Mouse (Mus musculus): ENCODE results near the gene Gpr107. TPM values are rescaled to one million over a fixed set of nuclear protein-coding genes. Genes with fewer than 3 reads are reported as not detected.
"Not testable (repeated sequence)": the region's sequence is repeated elsewhere in the genome, so short reads cannot be mapped to it uniquely, and the experiment has no call there.

Gene Gpr107
- polyA plus RNA-seq, 1 experiment from 2014 or later = 41.4 TPM

DNA sequence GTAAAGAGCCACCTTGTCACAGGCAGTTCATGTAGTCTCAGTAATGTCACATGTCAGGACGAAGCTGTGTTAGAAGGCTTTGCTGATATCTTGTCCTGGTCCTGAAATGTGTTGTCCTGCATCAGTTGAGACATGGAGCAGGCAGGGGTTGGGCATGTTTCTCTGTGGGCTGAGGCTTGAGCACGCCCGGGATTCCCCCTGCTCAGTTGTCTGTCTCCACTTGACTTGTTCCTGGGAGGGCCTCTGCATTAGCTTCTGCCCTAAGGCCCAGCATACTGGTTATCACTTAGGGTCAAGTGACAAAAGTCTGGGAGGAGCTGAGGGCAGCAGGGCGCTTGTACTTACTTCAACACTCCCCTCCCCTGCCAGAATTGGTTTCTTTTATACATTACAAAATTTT, 13.4 kb downstream of the Gpr107 start:
- H3K4me2 ChIP-seq = no peak overlapping the region
- H3K9me3 ChIP-seq = no peaks in the 10 kb centered on the region
- H3K4me1 ChIP-seq = peaks cover 18% of the 10 kb centered on the region
- no peaks in the 10 kb centered on the region; the same call in 1 of the 2 replicates for H3K27me3 ChIP-seq
- H3K9ac ChIP-seq = no peak overlapping the region
- ATAC-seq (ENCODE audit: low FRiP score) = no peak
- 77% methylated on average over 4 of the region's 4 CpGs for WGBS
- peaks cover 31% of the 10 kb centered on the region for H3K36me3 ChIP-seq (replicated peaks)
- no peak overlapping the region for H3K27ac ChIP-seq
- H3K4me3 ChIP-seq (replicated peaks) = no peak overlapping the region

DNA sequence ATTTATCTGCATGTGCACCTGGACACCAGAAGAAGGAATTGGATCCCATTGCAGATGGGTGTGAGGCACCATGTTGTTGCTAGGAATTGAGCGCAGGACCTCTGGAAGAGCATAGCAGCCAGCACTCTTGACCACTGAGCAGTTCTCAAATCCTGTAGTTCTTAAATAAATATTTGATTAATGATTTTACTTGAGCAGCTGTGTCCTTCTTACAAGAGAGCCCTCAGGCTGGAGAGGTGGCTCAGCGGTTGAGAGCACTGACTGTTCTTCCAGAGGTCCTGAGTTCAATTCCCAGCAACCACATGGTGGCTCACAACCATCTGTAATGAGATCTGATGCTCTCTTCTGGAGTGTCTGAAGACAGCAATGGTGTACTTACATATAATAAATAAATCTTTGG, 15.5 kb downstream of the Gpr107 start:
- not testable (repeated sequence) for H3K27ac ChIP-seq; H3K9ac ChIP-seq; H3K9me3 ChIP-seq; ATAC-seq (ENCODE audit: low FRiP score); H3K27me3 ChIP-seq; H3K4me3 ChIP-seq (replicated peaks); H3K4me2 ChIP-seq
- peaks cover 51% of the 10 kb centered on the region for H3K36me3 ChIP-seq (replicated peaks)
- WGBS = 93% methylated on average over 2 of the region's 2 CpGs
- peaks cover 18% of the 10 kb centered on the region for H3K4me1 ChIP-seq

DNA sequence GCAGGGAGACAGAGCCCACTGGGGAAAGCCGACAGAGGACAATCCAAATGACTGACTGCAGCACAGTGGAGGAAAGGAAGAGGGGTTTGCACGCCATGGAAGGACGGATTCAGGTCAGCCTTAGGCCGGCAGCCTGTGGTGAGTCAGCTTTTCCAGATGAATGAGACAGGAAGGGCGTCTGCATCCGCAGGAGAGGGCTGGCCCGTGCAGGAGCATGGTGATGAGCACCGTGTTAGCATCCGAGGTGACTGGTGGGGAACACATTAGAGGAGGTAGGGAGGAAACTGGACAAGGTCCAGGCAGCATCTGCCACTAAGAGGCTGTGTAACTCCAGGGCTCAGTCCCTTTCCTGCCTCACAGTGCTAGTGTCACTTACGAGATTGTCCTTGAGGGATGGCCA, 16.9 kb downstream of the Gpr107 start:
- H3K4me3 ChIP-seq (replicated peaks) = no peak overlapping the region
- peaks cover 66% of the 10 kb centered on the region for H3K36me3 ChIP-seq (replicated peaks)
- no peaks in the 10 kb centered on the region; the same call in 1 of the 2 replicates for H3K27me3 ChIP-seq
- 93% methylated on average over 10 of the region's 10 CpGs for WGBS
- H3K4me2 ChIP-seq = no peak overlapping the region
- no peaks in the 10 kb centered on the region for H3K9me3 ChIP-seq
- peaks cover 16% of the 10 kb centered on the region for H3K4me1 ChIP-seq
- no peak overlapping the region for H3K27ac ChIP-seq
- no peak overlapping the region for H3K9ac ChIP-seq
- ATAC-seq (ENCODE audit: low FRiP score) = no peak

GRCm38 (mm10) chr2:31170164-31170563, 18.0 kb downstream of the Gpr107 start:
- H3K36me3 ChIP-seq (replicated peaks) = peaks cover 77% of the 10 kb centered on the region
- no peak for ATAC-seq (ENCODE audit: low FRiP score)
- no peaks in the 10 kb centered on the region; the same call in 1 of the 2 replicates for H3K27me3 ChIP-seq
- H3K4me1 ChIP-seq = peaks cover 5% of the 10 kb centered on the region
- H3K27ac ChIP-seq = no peak overlapping the region
- H3K9me3 ChIP-seq = no peaks in the 10 kb centered on the region
- H3K4me3 ChIP-seq (replicated peaks) = no peak overlapping the region
- H3K9ac ChIP-seq = no peak overlapping the region
- H3K4me2 ChIP-seq = no peak overlapping the region
- WGBS = 97% methylated on average over 6 of the region's 6 CpGs

- Histone ChIP-seq H3K4me2 (no peak overlapping the region), H3K27ac (no peak overlapping the region), H3K4me1 (no peaks in the 10 kb centered on the region), H3K36me3 (replicated peaks) (peaks cover 94% of the 10 kb centered on the region), H3K27me3 (no peaks in the 10 kb centered on the region; the same call in 1 of the 2 replicates), H3K9me3 (no peaks in the 10 kb centered on the region), H3K4me3 (replicated peaks) (no peak overlapping the region), H3K9ac (no peak overlapping the region)
- 84% methylated on average over 5 of the region's 5 CpGs for WGBS
- no peak for ATAC-seq (ENCODE audit: low FRiP score)
Observed at GRCm38 (mm10) chr2:31172001-31172400, 19.9 kb downstream of the Gpr107 start.

- no peaks in the 10 kb centered on the region for H3K4me1 ChIP-seq
- H3K27me3 ChIP-seq = no peaks in the 10 kb centered on the region; the same call in 1 of the 2 replicates
- no peak overlapping the region for H3K9ac ChIP-seq
- H3K27ac ChIP-seq = no peak overlapping the region
- no peak overlapping the region for H3K4me3 ChIP-seq (replicated peaks)
- peaks cover 97% of the 10 kb centered on the region for H3K36me3 ChIP-seq (replicated peaks)
- H3K4me2 ChIP-seq = no peak overlapping the region
- H3K9me3 ChIP-seq = no peaks in the 10 kb centered on the region
- no peak for ATAC-seq (ENCODE audit: low FRiP score)
- 89% methylated on average over 5 of the region's 5 CpGs for WGBS
Observed at GRCm38 (mm10) chr2:31172536-31172935, 20.4 kb downstream of the Gpr107 start.

GRCm38 (mm10) chr2:31173290-31173689, 21.2 kb downstream of the Gpr107 start:
- 81% methylated on average over 4 of the region's 4 CpGs for WGBS
- Histone ChIP-seq H3K4me3 (replicated peaks) (no peak overlapping the region), H3K4me2 (no peak overlapping the region), H3K4me1 (no peaks in the 10 kb centered on the region), H3K9me3 (no peaks in the 10 kb centered on the region), H3K27me3 (no peaks in the 10 kb centered on the region; the same call in 1 of the 2 replicates), H3K27ac (no peak overlapping the region), H3K9ac (no peak overlapping the region), H3K36me3 (replicated peaks) (peaks cover 99% of the 10 kb centered on the region)
- ATAC-seq (ENCODE audit: low FRiP score) = no peak

- H3K27me3 ChIP-seq; H3K9ac ChIP-seq; ATAC-seq (ENCODE audit: low FRiP score); H3K4me1 ChIP-seq; H3K4me3 ChIP-seq (replicated peaks); H3K9me3 ChIP-seq; H3K4me2 ChIP-seq; H3K27ac ChIP-seq: not testable (repeated sequence)
- H3K36me3 ChIP-seq (replicated peaks) = peaks cover 84% of the 10 kb centered on the region
- 80% methylated on average over 6 of the region's 6 CpGs for WGBS
Observed at GRCm38 (mm10) chr2:31178593-31178992, 26.5 kb downstream of the Gpr107 start.

DNA sequence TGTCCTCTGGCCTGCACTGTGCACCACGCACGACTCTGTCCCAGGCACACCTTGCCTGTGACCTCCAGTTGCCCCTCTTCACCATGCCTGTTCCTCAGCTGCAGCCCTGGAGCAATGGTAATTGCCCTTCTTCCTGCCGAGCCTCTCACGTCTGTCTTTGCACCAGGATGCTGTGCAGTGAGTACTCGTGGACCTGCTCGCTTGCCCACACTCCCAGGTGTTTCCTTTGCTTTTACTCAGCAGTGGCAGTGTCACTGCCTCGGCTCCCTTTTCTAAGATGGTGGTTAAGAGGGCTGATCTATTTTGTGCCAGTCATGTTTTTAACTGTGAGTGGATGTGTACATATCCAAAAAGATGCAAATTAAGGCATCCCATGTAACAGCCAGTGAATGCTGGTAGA, 27.4 kb downstream of the Gpr107 start:
- 91% methylated on average over 7 of the region's 7 CpGs for WGBS
- no peaks in the 10 kb centered on the region for H3K4me1 ChIP-seq
- H3K4me2 ChIP-seq = no peak overlapping the region
- no peak overlapping the region for H3K27ac ChIP-seq
- ATAC-seq (ENCODE audit: low FRiP score) = no peak
- no peak overlapping the region for H3K4me3 ChIP-seq (replicated peaks)
- no peaks in the 10 kb centered on the region for H3K27me3 ChIP-seq
- H3K9ac ChIP-seq = no peak overlapping the region
- H3K36me3 ChIP-seq (replicated peaks) = peaks cover 84% of the 10 kb centered on the region
- H3K9me3 ChIP-seq = no peaks in the 10 kb centered on the region

DNA sequence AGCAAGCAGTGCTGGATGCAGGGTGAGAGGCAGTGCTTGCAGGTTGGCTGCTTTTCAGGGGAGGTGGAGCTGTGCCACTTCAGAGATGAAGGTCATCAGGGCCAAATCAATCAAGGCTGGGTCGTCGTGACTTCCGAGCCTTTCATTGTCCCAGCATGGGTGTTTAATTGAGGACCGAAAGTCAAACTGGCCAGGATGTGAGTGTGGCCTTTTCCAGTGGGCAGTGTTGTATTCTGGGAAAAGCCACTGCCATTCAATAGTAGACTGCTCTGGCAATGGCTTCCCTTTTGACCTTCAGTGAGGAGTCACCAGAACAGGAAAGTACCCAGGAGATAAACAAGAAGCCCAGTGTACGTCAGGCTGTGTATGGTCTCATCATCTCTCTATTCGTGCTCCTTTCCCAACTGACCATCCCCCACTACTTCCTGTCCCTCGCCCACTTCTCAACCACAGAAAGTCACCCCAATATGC, 28.0 kb downstream of the Gpr107 start:
- H3K27me3 ChIP-seq = no peaks in the 10 kb centered on the region
- no peak overlapping the region for H3K4me2 ChIP-seq
- H3K9me3 ChIP-seq = no peaks in the 10 kb centered on the region
- ATAC-seq (ENCODE audit: low FRiP score) = no peak
- no peak overlapping the region for H3K4me3 ChIP-seq (replicated peaks)
- no peak overlapping the region for H3K9ac ChIP-seq
- H3K36me3 ChIP-seq (replicated peaks) = peaks cover 85% of the 10 kb centered on the region
- 82% methylated on average over 7 of the region's 7 CpGs for WGBS
- no peak overlapping the region for H3K27ac ChIP-seq
- no peaks in the 10 kb centered on the region for H3K4me1 ChIP-seq

- WGBS = 93% methylated on average over 6 of the region's 6 CpGs
- Histone ChIP-seq H3K36me3 (replicated peaks) (peaks cover 82% of the 10 kb centered on the region), H3K9me3 (no peaks in the 10 kb centered on the region), H3K27me3 (no peaks in the 10 kb centered on the region), H3K4me3 (replicated peaks) (no peak overlapping the region), H3K27ac (no peak overlapping the region), H3K4me1 (no peaks in the 10 kb centered on the region), H3K9ac (no peak overlapping the region), H3K4me2 (no peak overlapping the region)
- ATAC-seq (ENCODE audit: low FRiP score) = no peak
Observed at GRCm38 (mm10) chr2:31182786-31183330, 30.7 kb downstream of the Gpr107 start.

- Histone ChIP-seq H3K27ac (no peak overlapping the region), H3K27me3 (no peaks in the 10 kb centered on the region), H3K9ac (no peak overlapping the region), H3K9me3 (no peaks in the 10 kb centered on the region), H3K36me3 (replicated peaks) (peaks cover 83% of the 10 kb centered on the region), H3K4me3 (replicated peaks) (no peak overlapping the region), H3K4me2 (no peak overlapping the region), H3K4me1 (no peaks in the 10 kb centered on the region)
- no peak for ATAC-seq (ENCODE audit: low FRiP score)
- WGBS = 83% methylated on average over 1 of the region's 1 CpGs
Observed at GRCm38 (mm10) chr2:31183830-31184229, 31.7 kb downstream of the Gpr107 start.

DNA sequence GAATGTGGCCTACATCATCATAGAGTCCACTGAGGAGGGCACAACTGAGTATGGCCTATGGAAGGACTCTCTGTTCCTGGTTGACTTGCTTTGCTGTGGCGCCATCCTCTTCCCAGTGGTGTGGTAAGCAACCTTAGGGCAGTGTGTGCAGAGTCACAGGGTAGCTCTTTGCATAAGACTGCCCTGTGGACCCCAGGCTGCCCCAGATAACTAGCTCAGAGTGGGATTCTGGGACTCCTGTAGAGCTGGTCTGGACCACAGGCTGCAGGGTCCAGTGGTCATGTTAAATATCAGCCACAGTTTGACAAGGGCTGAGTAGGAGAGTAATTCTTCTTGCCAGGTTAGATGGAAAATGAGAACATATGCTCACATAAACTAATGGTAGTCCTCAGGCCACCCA, 36.6 kb downstream of the Gpr107 start:
- H3K27ac ChIP-seq = no peak overlapping the region
- ATAC-seq (ENCODE audit: low FRiP score) = no peak
- no peaks in the 10 kb centered on the region for H3K4me1 ChIP-seq
- 90% methylated on average over 1 of the region's 1 CpGs for WGBS
- H3K9me3 ChIP-seq = no peaks in the 10 kb centered on the region
- no peak overlapping the region for H3K4me3 ChIP-seq (replicated peaks)
- H3K36me3 ChIP-seq (replicated peaks) = peaks cover 88% of the 10 kb centered on the region
- no peak overlapping the region for H3K9ac ChIP-seq
- no peaks in the 10 kb centered on the region for H3K27me3 ChIP-seq
- no peak overlapping the region for H3K4me2 ChIP-seq
